Mouse (Mus musculus) Patski (cell line): ENCODE measurements at regions not wholly inside any gene's neighbourhood (a gene's known extent, or its start where the extent isn't known, plus 50 kb on each side); places are given as distances from the start of the nearest gene placed in this dataset.

Experiments
- ATAC-seq: fragments of 100-300 bp; one replicate; pipeline ENCODE4 v1.8.0; 2021
- CTCF ChIA-PET: fragments of 350-600 bp; sonication (Branson Sonifier 250); formaldehyde crosslinking; loops from one replicate; lab custom pipeline; 2022; ENCODE audit warnings: inconsistent platforms; lab: Charles Lee
- POLR2A ChIA-PET: fragments of 350-600 bp; sonication (Branson Sonifier 250); formaldehyde crosslinking; loops from one replicate; lab custom pipeline; 2022; ENCODE audit warnings: antibody characterized with exemption, inconsistent platforms; lab: Charles Lee
- DNase-seq: peaks from one replicate; pipeline ENCODE4 v3.0.0-alpha.2; 2011; ENCODE audit warnings: low read depth, low spot score
- H3K27me3 ChIP-seq: fragments of 371-371 bp; one replicate; pipeline ENCODE4 v1.5.1; 2021
- CTCF ChIP-seq: fragments of 100-300 bp; IDR thresholded peaks from one replicate; pipeline ENCODE4 v1.5.1; 2021
- in situ Hi-C: fragments of 300-500 bp; cut with MboI; formaldehyde crosslinking; loops from 3 replicates; pipeline ENCODE4 v1.11.1; 2018; ENCODE audit warnings: low pct_unique_long_range_greater_than_20kb, mixed read lengths

DNA sequence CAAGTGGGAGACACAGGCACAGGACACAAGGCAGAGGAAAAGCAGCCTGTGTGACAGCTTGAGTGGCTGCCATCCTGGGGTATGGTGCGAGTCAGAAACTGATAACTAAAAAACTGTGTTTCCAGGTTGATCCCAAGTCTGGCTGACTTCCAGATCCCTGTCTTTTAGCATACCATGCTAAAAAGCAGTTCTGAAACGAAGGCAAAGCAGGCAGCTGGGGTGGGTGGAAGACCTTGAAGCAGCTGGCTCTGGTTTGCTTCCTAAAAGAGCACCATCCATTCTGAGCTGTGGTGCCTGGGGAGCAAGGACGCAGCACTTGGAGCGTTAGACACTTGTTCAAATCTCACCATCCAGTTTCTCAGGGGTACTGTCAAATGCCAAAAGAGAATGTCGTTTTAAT is 192.5 kb upstream of the Dusp10 start:
- ChIA-PET CTCF (interaction anchor here (0.7 to 1.4 kb wide), 2 partner anchors 13 to 15 kb away, joined by 3 read pairs; no protein-coding TSS in a partner anchor), POLR2A (no interaction called here)
- H3K27me3 ChIP-seq, result no peaks in the 10 kb centered on the region
- no peak for TF ChIP-seq CTCF
- in situ Hi-C loops, result no loop called here
- DNase-seq (no peak), ATAC-seq (no peak)

DNA sequence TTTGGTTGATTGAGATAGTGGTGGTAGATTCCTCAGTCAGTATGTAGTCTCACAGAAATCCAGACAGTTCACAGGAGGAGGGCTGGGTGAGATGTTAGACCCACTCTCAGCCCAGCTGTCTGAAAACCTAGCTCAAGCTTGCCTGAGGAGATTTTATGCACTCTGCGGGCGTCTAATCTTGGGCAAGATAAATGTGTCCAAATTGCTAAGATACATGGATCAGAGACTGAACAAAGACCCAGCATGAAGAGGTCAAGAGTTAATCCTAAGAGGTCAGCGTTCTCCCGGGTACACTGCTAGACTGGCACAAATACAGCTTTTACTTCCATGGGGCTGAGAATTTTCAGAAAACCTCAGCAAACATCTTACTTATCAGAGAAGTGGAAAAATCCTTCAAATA is 186.8 kb upstream of the Dusp10 start:
- ChIA-PET POLR2A (interaction anchor here (0.6 kb wide), 1 partner anchor 114 kb away, joined by 3 read pairs; no protein-coding TSS in a partner anchor), CTCF (no interaction called here)
- in situ Hi-C loops, result no loop called here
- DNase-seq (no peak), ATAC-seq (no peak)
- no peaks in the 10 kb centered on the region for H3K27me3 ChIP-seq
- TF ChIP-seq CTCF, result no peak

DNA sequence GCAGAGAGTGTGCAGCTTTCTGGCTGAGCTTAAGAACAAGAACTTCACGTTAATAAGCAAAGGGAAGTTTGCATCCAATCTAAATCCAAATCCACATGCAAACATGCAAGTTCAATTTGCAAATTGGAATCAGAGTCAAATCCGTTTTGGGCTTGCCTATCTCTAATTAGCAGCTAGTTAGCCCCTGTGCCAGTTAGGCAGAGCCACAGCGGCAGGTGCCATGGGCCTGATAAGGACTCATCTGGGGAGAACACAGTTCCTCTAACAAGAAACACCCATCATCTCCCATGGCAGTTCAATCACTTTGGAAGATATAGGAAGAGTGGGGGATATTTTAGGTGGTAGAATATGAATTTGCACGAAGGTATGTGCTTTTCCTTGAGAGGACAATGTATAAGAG is 168.0 kb upstream of the Dusp10 start:
- in situ Hi-C loops, result no loop called here
- ATAC-seq (no peak), DNase-seq (no peak)
- CTCF ChIA-PET, result interaction anchor here (3.0 kb wide), 1 partner anchor 9 kb away, joined by 10 read pairs; no protein-coding TSS in a partner anchor
- TF ChIP-seq CTCF, result no peak
- POLR2A ChIA-PET, result no interaction called here
- H3K27me3 ChIP-seq, result no peaks in the 10 kb centered on the region

DNA sequence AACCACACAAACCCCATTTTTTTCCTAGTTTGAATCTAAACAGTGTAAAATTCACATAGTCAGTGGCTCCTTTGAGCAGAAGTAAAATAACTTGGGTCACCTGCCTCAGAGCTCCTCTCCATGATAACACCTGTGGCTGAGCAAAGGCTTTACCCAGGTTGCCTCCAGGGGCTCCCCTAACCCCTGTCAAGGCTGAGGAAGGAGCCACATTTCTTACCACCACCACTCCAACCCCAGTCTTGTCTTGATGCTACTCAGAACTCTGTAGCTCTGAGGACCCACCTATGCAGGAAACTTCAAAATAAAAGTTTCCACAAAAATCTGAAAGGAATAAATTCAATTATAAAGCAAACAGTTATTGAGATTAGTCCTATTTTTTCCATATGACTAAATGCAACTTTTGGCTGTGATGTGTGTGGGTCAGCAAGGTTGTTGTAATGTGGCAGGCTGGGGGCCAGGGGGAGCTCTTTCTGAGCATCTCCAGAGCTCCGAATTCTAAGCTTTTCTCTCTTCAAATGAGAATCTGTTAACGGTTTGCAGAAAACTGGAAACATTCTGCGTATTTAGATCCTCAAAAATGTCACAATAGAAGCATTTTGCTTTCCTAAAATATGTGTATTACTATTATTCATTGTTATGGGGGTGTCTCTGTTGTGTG is 159.0 kb upstream of the Dusp10 start:
- H3K27me3 ChIP-seq, result no peaks in the 10 kb centered on the region
- ChIA-PET POLR2A (no interaction called here), CTCF (interaction anchor here (1.1 to 2.7 kb wide), 5 partner anchors 10 to 73 kb away, joined by 3 to 10 read pairs (median 4); no protein-coding TSS in a partner anchor)
- in situ Hi-C loops, result no loop called here
- DNase-seq (no peak), ATAC-seq (no peak)
- TF ChIP-seq CTCF, result peak; percentile 67

DNA sequence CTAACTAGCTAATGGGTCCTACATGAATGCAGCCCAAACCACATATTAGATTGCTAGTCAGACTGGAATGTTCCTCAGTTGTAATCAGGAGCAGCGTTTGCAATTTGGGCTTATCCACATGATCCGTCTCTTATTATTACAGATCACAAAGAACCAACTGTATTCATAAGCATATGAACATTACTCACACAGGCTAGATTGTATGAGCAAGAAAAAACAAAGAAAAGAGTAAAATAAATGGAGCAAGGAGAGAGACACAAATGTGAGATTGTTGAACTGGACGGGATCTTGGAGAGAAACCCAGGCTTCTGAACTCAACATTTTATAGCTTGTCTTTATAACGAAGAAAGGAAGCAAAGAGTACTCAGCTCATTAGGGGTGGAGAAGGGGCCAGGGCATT is 148.0 kb upstream of the Dusp10 start:
- ChIA-PET CTCF (interaction anchor here (0.9 kb wide), 1 partner anchor 86 kb away, joined by 3 read pairs; no protein-coding TSS in a partner anchor), POLR2A (interaction anchor here (1.6 kb wide), 1 partner anchor 100 kb away, joined by 3 read pairs; no protein-coding TSS in a partner anchor)
- ATAC-seq, result no peak
- in situ Hi-C loops, result no loop called here
- no peak for TF ChIP-seq CTCF
- DNase-seq, result no peak
- no peaks in the 10 kb centered on the region for H3K27me3 ChIP-seq

DNA sequence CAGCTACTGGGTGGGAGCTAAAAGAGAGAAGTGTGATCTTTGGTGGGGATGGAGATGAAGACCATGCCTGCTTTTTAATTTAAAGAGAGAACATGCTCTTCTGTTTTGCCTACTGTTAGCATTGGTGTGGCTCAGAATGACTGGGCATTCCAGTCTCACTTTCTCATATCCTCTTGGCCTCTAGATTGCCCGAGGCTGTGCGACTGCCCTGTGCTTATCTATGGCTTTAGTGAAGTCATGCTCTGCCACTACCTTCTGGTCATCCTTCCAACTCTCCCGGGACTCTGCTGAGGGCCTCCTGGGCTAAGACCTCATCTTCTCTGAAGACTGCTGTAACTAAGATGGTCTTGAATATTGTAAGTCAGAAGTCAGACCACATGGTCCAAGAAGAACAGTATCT is 147.5 kb upstream of the Dusp10 start:
- no peaks in the 10 kb centered on the region for H3K27me3 ChIP-seq
- in situ Hi-C loops, result no loop called here
- TF ChIP-seq CTCF, result no peak
- no peak for ATAC-seq
- DNase-seq, result peak; percentile 15
- CTCF ChIA-PET, result no interaction called here
- POLR2A ChIA-PET, result interaction anchor here (1.6 kb wide), 1 partner anchor 101 kb away, joined by 3 read pairs; no protein-coding TSS in a partner anchor

DNA sequence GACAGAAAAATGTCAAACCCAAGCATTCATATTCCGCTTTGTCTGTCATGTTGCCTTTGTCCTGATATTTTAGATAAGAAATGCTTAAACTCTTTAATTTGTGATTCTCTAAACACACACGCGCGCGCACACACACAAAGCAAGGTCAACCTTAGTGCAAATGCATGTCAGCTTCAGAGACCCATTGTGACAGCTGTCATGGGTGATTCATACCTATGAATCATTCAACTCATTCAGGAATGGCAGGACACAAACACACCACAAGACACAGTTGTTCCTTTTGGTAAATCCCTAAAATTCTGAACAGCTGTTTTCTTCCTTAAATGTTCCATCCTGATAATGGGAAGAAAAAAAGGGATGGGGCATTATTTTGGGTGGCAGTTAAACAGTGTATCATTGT is 144.1 kb upstream of the Dusp10 start:
- CTCF ChIA-PET, result no interaction called here
- no peak for TF ChIP-seq CTCF
- in situ Hi-C loops, result no loop called here
- ATAC-seq, result no peak
- H3K27me3 ChIP-seq, result no peaks in the 10 kb centered on the region
- POLR2A ChIA-PET, result no interaction called here
- no peak for DNase-seq

GRCm38 (mm10) chr1:183895936-183896335 is 117.2 kb upstream of the Dusp10 start:
- H3K27me3 ChIP-seq, result no peaks in the 10 kb centered on the region
- in situ Hi-C loops, result no loop called here
- ChIA-PET POLR2A (no interaction called here), CTCF (interaction anchor here (1.3 to 2.1 kb wide), 2 partner anchors 9 to 11 kb away, joined by 3 to 6 read pairs; no protein-coding TSS in a partner anchor)
- DNase-seq (no peak), ATAC-seq (no peak)
- no peak for TF ChIP-seq CTCF

GRCm38 (mm10) chr1:183898091-183898490 is 115.0 kb upstream of the Dusp10 start:
- ATAC-seq (no peak), DNase-seq (no peak)
- in situ Hi-C loops, result no loop called here
- CTCF ChIA-PET, result interaction anchor here (2.1 kb wide), 1 partner anchor 11 kb away, joined by 6 read pairs; no protein-coding TSS in a partner anchor
- no peak for TF ChIP-seq CTCF
- no peaks in the 10 kb centered on the region for H3K27me3 ChIP-seq
- POLR2A ChIA-PET, result no interaction called here

DNA sequence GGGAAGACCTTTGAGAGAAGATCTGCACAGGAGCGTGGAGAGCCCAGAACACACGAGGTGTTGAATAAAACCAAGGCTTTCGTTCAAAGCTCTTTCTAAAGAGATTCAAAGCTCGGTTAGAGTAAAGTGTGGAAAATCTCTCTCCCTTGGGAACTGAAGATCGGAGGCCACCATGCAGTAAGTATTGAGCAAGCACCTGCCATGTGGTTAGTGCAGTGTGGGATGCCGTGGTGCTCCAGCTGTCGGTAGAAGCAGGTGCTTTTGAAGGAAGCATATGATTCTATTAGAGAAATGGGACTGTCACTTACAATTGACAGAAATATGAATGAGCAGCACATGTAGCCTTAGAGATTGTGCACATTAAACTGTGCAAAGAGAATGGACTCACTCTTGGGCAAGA is 108.5 kb upstream of the Dusp10 start:
- ChIA-PET CTCF (no interaction called here), POLR2A (no interaction called here)
- DNase-seq (no peak), ATAC-seq (no peak)
- in situ Hi-C loops, result no loop called here
- no peaks in the 10 kb centered on the region for H3K27me3 ChIP-seq
- TF ChIP-seq CTCF, result no peak
